Mouse (Mus musculus): ENCODE results near the gene Rbm20. TPM values are rescaled to one million over a fixed set of nuclear protein-coding genes. Genes with fewer than 3 reads are reported as not detected.

Rbm20 gene
- total and polyA plus RNA-seq, 3 experiments = 0.05 to 0.56 (median 0.08) TPM

GRCm38 (mm10) chr19:53799885-53800284 lies 122.8 kb downstream of the Rbm20 start:
- no peak for DNase-seq (ENCODE audit: extremely low read depth)
- H3K9ac ChIP-seq (ENCODE audit: insufficient read depth, low read depth) = no peak overlapping the region
- H3K4me1 ChIP-seq (ENCODE audit: control insufficient read depth in 1 of 2, insufficient read depth in 2 of 2) = peaks cover 11 to 27% of the 10 kb centered on the region in 2 experiments
- no peaks in the 10 kb centered on the region for H3K79me2 ChIP-seq (replicated peaks; ENCODE audit: control insufficient read depth, extremely low read depth, insufficient read depth, poor library complexity, severe bottlenecking)
- H3K9me3 ChIP-seq (replicated peaks; ENCODE audit: low read length) = no peaks in the 10 kb centered on the region
- H3K4me3 ChIP-seq (replicated peaks in 1 of 3; ENCODE audit: low read depth in 2 of 3, low read length in 2 of 3, poor library complexity in 1 of 3) = no peak overlapping the region
- in situ Hi-C loops (cut with MboI; ENCODE audit: low pct_ligation_motif_present, low pct_unique_long_range_greater_than_20kb, low sequenced_read_pairs) = no loop called here
- no peaks in the 10 kb centered on the region for H3K36me3 ChIP-seq (replicated peaks in 1 of 2; ENCODE audit: control insufficient read depth in 1 of 2, insufficient read depth in 1 of 2, low read length in 1 of 2)
- H3K27ac ChIP-seq (ENCODE audit: insufficient read depth, low read depth) = no peak overlapping the region
- no peak overlapping the region for H3K4me2 ChIP-seq (ENCODE audit: insufficient read depth, low read depth, poor library complexity, severe bottlenecking)
- dilution Hi-C loops (cut with MboI; ENCODE audit: extremely low pct_ligation_motif_present, extremely low pct_unique_long_range_greater_than_20kb, low sequenced_read_pairs) = no loop called here
- 0 out of 2 replicates have a peak, but pooled peaks have one; percentile 7 for TF ChIP-seq BHLHE40 (IDR thresholded peaks at IDR 0.05; ENCODE audit: low read depth, low read length)
- no peak for TF ChIP-seq ELF1 (IDR thresholded peaks at IDR 0.05; ENCODE audit: low read depth, low read length)
- no peaks in the 10 kb centered on the region for H3K27me3 ChIP-seq (replicated peaks)

DNA sequence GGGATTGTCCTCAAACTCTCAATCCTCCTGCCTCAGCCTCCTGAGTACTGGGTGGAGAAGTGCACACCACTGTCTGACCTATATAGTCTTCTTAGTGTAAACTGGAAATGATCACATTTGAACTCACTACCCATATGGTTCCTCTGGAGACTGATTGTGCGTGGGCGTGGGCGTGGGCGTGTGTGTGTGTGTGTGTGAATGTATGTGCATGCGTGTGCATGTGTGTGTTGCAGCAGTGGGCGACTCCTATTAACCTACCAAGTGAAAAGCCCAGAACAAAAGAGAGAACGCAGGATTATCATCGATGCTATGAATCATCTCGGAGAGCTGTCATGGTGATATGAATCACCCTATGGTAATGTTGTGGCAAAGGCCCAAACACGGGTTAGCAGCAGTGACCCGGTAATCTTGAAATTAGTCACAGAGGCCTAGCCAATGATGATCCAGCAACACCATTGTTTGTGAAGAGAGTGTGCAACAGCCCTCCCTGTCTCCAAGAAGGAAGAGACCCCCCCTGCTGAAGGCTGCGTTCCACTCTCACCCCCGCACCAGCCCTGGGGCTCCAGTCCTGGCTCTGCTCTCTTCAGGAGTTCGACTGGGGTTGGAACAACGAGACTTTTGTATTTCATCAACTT lies 123.4 kb downstream of the Rbm20 start:
- peak overlapping the region; percentile 8; the same call in 1 of the 2 replicates for H3K4me2 ChIP-seq (ENCODE audit: insufficient read depth, low read depth, poor library complexity, severe bottlenecking)
- in situ Hi-C loops (cut with MboI; ENCODE audit: low pct_ligation_motif_present, low pct_unique_long_range_greater_than_20kb, low sequenced_read_pairs) = no loop called here
- no peak overlapping the region for H3K4me3 ChIP-seq (replicated peaks in 1 of 3; ENCODE audit: low read depth in 2 of 3, low read length in 2 of 3, poor library complexity in 1 of 3)
- DNase-seq (ENCODE audit: extremely low read depth) = peak; percentile 87
- no peaks in the 10 kb centered on the region for H3K79me2 ChIP-seq (replicated peaks; ENCODE audit: control insufficient read depth, extremely low read depth, insufficient read depth, poor library complexity, severe bottlenecking)
- no peak overlapping the region for H3K9ac ChIP-seq (ENCODE audit: insufficient read depth, low read depth)
- H3K36me3 ChIP-seq (replicated peaks in 1 of 2; ENCODE audit: control insufficient read depth in 1 of 2, insufficient read depth in 1 of 2, low read length in 1 of 2) = no peaks in the 10 kb centered on the region
- no peaks in the 10 kb centered on the region for H3K27me3 ChIP-seq (replicated peaks)
- peaks cover 11 to 23% of the 10 kb centered on the region in 2 experiments for H3K4me1 ChIP-seq (ENCODE audit: control insufficient read depth in 1 of 2, insufficient read depth in 2 of 2)
- dilution Hi-C loops (cut with MboI; ENCODE audit: extremely low pct_ligation_motif_present, extremely low pct_unique_long_range_greater_than_20kb, low sequenced_read_pairs) = no loop called here
- TF ChIP-seq MYC (IDR thresholded peaks at IDR 0.05; ENCODE audit: low read depth, low read length) (no peak), KAT2A (IDR thresholded peaks at IDR 0.05; ENCODE audit: insufficient replicate concordance, low read length) (no peak), PAX5 (IDR thresholded peaks at IDR 0.05; ENCODE audit: low read length) (no peak), HCFC1 (IDR thresholded peaks at IDR 0.05; ENCODE audit: low read depth, low read length) (no peak), NELFE (IDR thresholded peaks at IDR 0.05; ENCODE audit: low read depth, low read length) (no peak), MEF2A (IDR thresholded peaks at IDR 0.05; ENCODE audit: borderline replicate concordance, low read depth, low read length) (peak; percentile 58; the same call in 1 of the 2 replicates), MXI1 (IDR thresholded peaks at IDR 0.05; ENCODE audit: low read depth, low read length) (no peak), BHLHE40 (IDR thresholded peaks at IDR 0.05; ENCODE audit: low read depth, low read length) (peak; percentile 84), RAD21 (IDR thresholded peaks at IDR 0.05; ENCODE audit: low read depth, low read length) (no peak), POLR2A (IDR thresholded peaks at IDR 0.05; ENCODE audit: low read depth, low read length) (no peak), USF1 (IDR thresholded peaks at IDR 0.05; ENCODE audit: low read depth, low read length) (no peak), JUN (IDR thresholded peaks at IDR 0.05; ENCODE audit: insufficient read depth, low read depth, low read length) (peak; percentile 86), ZMIZ1 (IDR thresholded peaks at IDR 0.05; ENCODE audit: low read depth, low read length) (no peak), SIN3A (IDR thresholded peaks at IDR 0.05; ENCODE audit: low read length) (no peak), SMC3 (IDR thresholded peaks at IDR 0.05; ENCODE audit: low read depth, low read length) (no peak), TCF12 (IDR thresholded peaks at IDR 0.05; ENCODE audit: low read depth, low read length) (peak; percentile 39; the same call in 1 of the 2 replicates), CHD2 (IDR thresholded peaks at IDR 0.05; ENCODE audit: low read length) (no peak), MAZ (IDR thresholded peaks at IDR 0.05; ENCODE audit: low read depth, low read length) (no peak), ETS1 (conservative IDR thresholded peaks at IDR 0.05; ENCODE audit: low read depth, low read length) (peak; percentile 87), TBP (conservative IDR thresholded peaks at IDR 0.05; ENCODE audit: low read depth, low read length) (no peak), ZC3H11A (IDR thresholded peaks at IDR 0.05; ENCODE audit: low read depth, low read length) (no peak), MAFK (IDR thresholded peaks at IDR 0.05; ENCODE audit: insufficient replicate concordance, low read length) (0 out of 2 replicates have a peak, but pooled peaks have one; percentile 44), JUND (conservative IDR thresholded peaks at IDR 0.05; ENCODE audit: low read depth, low read length) (peak; percentile 89), USF2 (conservative IDR thresholded peaks at IDR 0.05; ENCODE audit: low read depth, low read length) (no peak), NRF1 (IDR thresholded peaks at IDR 0.05; ENCODE audit: low read depth, low read length) (no peak), ZNF384 (IDR thresholded peaks at IDR 0.05; ENCODE audit: low read depth, low read length) (no peak), CHD1 (IDR thresholded peaks at IDR 0.05; ENCODE audit: low read depth, low read length) (no peak), UBTF (IDR thresholded peaks at IDR 0.05; ENCODE audit: low read depth, low read length) (no peak), EP300 (IDR thresholded peaks at IDR 0.05; ENCODE audit: low read length) (peak; percentile 87), ZKSCAN1 (IDR thresholded peaks at IDR 0.05; ENCODE audit: borderline replicate concordance, low read depth, low read length) (no peak), IRF4 (IDR thresholded peaks at IDR 0.05; ENCODE audit: low read depth, low read length) (peak; percentile 95)
- H3K9me3 ChIP-seq (replicated peaks; ENCODE audit: low read length) = no peaks in the 10 kb centered on the region
- H3K27ac ChIP-seq (ENCODE audit: insufficient read depth, low read depth) = no peak overlapping the region

All from CH12.LX (cell line).